Mouse (Mus musculus) erythroblast, adult 5-6 weeks (primary cell): ENCODE data around the gene Nrsn2. TPM values are rescaled to one million over a fixed set of nuclear protein-coding genes. Genes with fewer than 3 reads are reported as not detected.

Source experiments
- ATAC-seq: replicated peaks from 2 replicates; pipeline ENCODE4 v1.8.0; 2016; ENCODE audit warnings: moderate number of reproducible peaks, mild to moderate bottlenecking, moderate TSS enrichment, inconsistent platforms; ENCODE audit not compliant: poor library complexity, low FRiP score, severe bottlenecking
- total RNA-seq, 2 experiments: library from RNA; stranded (forward) in 1 of 2; stranded (reverse) in 1 of 2; fragments of 150-400 nt in 1 of 2; fragments of 200-764, 138-1000 nt in 1 of 2; gene quantifications; 2 replicates each; pipeline versions ENCODE4 v1.2.3 to v1.2.4; 2015 to 2017; ENCODE audit warnings: low replicate concordance in 2 of 2

The Nrsn2 gene
- total RNA-seq, 2 experiments from 2014 or later = not detected

DNA sequence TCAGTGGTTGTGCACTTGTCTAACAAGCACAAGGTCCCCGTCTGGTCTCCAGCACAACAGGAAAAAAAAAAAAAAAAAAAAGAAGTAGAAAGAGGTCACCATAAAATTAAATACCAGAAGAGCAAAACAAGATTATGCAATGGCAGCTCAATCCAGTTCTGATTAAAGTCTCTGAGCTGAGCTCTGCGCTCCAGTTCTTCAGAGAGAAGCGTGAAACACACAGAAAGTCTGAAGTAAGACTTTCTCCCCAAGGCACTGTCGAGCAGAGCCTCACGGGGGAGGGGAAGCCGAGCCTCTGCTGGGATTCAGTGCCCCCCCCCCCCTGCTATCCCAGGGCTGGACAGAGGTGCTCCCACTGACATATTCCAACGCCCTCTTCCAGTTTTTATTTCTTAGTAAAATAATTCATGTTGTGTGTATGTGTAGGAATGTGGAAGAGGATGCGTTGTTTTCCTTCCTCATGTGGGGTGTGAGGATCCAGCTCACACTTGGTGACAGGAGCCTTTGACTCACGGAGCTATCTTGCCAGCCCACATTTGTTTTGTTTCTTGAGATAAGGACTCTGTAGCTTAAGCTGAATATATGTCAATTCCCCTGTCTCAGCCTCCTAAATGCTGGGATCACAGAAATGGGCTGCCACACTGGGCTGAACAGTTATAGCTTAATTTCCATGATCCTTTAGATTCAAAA lies 29.5 kb downstream of the Nrsn2 start:
- ATAC-seq = peak; percentile 22

DNA sequence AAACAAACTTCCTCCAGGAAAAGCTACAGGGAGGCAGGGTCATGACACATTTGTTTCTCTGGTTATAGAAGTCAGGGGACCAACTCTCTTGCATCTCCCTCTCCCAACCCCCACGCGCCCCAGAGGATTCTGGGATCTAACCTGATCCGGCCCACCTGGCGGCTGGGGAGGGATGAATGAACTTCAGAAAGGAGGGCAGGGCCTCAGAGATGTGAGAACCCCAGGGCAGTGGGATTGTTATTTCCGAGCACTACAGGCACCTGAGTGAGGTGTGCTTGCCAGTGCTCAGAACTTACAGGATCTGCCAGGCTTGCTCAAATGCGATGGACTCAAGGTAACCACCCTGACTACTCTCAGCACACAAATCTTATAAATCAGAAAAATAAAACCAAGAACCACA lies 31.0 kb downstream of the Nrsn2 start:
- no peak for ATAC-seq

DNA sequence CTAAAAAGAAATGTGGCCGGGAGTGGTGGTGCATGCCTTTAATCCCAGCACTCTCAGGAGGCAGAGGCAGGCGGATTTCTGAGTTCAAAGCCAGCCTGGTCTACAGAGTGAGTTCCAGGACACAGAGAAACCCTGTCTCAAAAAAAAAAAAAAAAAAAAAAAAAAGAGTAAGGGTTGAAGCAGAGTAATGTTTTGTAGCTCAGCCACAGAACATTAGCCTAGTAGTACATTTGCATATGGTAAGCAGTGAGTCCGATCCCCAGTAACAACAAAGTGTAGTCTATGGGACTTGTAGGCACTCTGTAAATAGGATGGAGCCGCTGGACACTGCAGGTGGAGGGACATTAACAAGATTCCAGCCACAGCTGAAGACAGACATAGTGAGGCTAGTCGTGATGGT lies 31.5 kb downstream of the Nrsn2 start:
- no peak for ATAC-seq

DNA sequence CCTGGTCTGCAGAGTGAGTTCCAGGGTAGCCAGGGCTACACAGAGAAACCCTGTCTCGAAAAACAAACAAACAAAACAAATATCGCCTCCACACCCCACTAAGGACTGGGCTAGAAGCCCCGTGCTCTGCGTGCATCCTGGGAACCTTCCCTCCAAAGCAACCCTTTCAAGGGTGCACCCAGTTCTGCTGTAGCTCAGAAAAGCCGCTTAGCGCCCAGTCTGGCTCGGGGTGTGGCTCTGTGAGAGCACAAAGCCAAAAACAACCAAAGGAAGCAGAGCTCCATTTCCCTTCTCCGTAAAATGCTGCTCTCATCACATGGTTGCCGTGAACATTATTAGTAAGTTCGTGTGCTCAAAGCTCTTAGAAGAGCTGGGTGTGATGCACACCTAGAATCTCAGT lies 32.1 kb downstream of the Nrsn2 start:
- ATAC-seq = no peak

DNA sequence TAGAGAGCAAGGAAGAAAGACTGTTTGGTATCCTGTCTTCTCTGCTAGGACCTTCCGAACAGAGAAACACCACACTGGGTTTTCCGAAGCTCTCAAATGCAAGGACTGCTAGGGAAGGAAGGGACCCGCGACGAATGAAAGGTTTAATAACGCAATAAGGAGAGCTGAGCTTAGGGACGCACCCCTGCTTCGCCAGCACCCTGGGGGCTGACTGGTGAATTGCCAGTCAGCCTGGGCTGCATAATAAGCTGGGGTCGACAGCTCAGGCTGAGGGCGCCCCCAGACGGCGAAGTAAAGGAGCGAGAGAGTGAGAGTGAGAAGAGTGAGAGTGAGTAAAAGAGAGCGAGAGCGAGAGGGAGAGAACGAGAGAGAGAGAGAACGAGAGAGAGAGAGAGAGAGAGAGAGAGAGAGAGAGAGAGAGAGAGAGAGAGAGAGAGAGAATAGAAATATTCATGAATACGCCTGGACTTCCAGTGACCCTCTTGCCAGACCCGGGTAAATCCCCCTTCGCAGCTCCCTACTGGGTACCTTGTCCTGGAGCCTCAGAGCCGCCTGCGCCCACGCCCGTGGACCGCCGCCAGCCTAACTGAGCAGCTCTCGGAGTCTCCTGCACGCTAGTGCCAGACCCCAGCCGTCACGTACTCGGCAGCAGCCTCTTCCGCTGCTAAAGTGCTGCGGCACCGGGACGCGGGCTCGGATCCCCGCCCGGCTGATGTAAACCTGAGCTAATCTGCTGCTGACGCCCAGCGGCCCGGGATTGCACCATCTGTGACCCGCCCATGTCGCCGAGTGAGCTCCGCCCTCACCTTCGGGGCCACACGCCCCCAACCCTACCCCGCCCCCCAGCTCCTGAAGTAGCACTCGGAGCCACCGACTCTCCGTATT lies 32.9 kb downstream of the Nrsn2 start, which contains the start of gene Trib3:
TSS of gene Trib3 (minus strand) at position 704 of the 885 bp plus-strand sequence.
- ATAC-seq = peak; percentile 87

DNA sequence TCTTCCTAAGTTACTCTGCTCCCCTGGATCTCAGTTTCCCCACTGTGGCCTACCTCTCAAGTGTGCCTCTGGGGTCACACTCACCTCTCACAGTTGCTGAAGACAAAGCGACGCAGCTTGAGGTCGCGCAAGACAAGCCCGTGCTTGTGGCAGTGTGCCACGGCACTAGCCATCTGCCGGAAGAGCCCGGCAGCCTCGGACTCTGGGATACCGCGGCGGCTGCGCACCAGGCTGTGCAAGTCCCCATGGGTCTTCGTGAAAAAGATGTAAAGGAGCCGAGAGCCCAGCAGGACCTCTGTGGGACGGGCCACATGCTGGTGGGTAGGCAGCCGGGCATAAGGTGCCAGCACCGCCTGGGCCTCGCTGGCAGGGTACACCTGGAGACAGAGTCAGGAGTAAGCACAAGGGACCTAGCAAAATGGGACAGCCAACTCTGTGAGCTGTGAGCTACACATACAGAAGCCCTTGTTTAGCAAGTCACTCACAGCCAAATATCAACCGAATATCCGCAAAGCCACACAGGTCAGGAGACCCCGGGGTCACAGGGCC lies 36.7 kb downstream of the Nrsn2 start:
- no peak for ATAC-seq

DNA sequence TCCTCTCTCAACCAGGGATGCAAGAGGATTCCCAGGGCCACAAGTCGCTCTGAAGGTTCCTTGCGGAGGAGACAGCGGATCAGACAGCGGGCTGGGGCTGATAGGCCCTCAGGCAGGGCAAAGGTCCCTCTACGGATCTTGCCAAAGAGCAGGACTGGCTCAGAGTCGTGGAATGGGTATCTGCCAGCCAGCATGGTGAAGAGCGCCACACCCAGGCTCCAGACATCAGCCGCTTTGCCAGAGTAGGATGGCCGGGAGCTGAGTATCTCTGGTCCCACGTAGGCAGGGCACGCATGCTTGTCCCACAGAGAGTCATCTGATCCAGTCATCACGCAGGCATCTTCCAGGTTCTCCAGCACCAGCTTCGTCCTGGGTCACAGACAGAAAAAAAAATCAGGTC lies 38.1 kb downstream of the Nrsn2 start:
- no peak for ATAC-seq

DNA sequence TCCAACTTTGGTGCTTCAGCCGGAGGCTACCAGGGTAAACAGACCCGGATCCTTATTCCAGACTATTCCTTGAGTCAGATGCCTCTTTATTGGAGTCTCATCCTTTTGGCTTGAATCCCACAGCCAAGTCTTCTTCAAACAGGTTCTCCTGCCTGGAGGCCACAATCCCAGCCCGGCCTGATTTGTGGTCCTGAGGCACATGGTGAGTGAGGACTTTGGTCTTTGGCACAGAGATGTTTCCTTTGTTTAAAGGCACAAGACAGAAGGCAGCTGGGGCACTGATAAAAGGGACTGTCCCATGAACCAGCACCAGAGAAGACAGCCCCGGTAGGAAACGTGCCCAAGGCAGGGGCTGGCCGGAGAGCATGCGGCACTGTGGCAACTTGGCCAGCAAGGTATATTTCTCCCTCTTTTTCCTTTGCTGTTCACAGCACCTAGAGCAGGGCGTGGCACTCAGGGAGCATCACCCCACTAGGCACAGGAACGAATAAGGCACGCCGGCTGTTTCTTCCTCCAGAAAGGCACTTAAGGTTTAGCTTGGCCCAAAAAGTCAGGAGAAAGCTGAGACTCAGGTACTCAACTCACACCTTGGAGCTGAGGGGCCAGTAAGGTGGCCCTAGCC lies 38.7 kb downstream of the Nrsn2 start:
- no peak for ATAC-seq

DNA sequence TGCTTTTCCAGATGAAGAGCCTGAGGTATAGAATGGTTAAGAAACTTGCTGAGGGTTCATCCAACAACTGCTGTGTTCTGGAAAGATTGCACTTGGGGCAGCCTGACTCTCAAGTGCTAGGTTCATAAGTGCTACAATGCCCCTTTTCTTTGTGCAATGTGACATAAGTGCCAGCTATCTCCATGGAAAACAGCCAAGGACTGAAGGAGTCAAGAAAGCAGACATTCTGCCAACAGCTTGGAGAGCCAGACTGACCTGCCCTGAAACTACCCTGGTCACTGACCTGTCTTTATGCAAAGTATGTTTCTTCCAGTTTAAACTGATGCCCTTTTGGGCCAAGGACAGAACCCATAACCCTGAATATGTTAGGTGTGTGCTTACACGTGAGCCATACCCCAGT lies 39.6 kb downstream of the Nrsn2 start:
- no peak for ATAC-seq

DNA sequence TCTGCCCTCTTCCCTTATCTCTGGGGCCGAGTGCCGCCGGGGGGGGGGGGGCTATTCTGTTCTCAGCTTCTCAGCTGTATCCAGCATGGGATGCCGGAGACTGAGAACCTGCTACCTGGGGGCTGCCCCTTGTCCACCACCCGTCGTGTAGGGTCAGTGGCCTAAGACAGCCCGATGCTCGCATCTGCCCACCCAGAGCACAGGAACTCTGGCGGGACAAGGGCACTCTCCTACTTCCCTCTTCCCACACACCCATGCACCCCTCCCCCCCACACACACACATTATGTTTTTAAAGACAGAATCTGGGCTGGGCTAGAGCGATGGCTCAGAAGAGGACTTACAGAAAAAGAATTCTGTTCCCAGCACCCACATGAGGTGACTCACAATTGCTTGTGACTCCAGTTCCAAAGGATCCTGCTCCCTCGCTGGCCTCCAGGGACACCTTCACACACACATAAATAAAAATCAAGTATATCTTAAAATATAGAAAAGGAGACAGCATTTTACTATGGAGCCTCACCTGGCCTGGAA lies 41.1 kb downstream of the Nrsn2 start:
- no peak for ATAC-seq

DNA sequence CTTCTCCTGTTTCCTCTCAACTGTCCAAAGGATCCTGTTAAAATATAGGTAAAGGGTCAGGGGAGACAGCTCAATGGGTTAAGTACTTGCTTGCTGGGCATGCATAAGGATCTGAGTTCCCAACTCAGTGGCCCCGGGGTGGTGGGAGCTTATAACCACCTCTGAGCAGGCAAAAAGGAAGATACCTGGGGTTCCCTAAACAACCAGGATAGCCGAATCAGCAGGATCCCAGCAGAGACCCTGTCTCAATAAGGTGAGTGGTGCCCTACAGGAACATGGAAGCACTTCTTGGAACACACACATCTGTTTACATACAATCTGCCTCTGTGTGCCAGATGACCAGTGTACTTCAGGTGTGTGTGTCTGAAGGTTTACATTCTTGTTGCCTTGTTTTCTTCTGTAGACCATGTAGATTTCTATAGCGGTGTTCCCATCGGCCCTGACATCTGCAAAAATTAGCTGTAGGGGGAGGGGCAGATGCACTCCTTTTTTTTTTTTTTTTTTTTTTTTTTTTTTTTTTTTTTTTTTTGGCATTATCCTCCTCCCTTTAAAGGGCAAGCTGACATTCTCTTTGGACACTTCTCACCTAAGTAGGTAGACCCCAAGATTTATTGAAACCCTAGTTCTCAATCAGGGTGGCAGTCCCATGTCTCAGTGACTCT lies 43.0 kb downstream of the Nrsn2 start:
- no peak for ATAC-seq

DNA sequence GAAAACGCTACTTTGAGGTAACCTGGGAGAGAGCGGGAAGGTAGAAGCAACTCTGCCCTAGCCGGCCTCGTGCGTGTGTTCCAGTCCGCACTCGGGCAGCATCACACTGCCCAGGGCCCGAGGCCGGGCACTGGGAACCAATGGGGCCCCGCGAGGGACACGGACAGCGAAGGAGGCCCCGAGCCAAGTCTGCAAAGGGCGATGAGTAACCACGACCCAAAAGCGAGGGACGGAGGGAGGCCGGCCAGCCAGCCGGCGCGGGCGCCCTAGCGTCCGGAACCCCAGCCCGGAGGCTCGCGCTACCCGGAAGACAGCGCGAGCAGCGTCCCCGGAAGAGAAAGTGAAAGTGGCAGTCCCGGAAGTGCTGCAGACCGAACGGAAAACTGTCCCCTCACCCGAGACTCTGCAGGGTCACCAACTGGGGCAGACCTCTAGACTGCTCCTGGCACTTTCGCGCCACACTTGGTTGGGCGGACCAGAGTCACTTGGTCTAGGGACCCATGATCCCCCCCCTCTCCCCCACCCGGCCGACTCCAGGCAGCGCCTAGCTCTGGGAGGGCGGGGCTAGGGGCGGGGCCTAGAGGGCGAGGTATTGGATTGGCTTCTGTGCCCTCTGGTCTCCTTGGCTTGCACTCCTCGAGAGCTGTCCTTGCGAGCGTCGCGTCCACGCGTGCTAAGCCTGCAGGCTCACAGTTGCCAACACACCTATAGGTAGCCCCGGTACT lies 44.2 kb downstream of the Nrsn2 start, which contains the start of gene Rbck1:
TSS of gene Rbck1 (minus strand) at position 553 of the 725 bp plus-strand sequence.
- ATAC-seq = peak; percentile 90

DNA sequence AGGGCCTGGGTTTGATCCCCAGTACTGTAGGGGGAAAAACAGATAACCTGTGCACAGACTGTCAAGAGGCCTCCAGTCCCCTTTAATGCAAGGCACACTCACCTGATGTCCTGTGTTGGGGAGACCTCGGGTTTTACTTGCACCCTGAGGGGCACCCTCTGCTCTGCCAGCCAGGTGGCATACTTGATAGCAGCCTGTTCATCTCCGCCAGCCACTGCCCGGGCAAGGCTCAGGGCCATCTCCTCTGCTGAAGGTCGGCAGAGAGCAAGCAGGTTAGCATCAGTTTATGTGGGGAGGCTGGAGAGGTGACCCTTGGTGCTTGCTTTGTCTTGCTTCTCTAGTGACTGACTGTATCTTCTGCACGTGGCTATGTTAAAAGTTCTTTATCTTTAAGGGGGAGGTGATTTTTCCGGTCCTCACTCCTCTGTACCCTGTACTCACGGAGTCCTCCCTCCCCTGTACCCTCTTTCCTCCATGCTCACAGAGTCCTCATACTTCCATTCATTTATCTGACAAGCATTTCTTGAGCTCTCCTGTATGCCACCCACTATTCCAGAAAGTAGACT lies 45.5 kb downstream of the Nrsn2 start:
- peak; percentile 51 for ATAC-seq

DNA sequence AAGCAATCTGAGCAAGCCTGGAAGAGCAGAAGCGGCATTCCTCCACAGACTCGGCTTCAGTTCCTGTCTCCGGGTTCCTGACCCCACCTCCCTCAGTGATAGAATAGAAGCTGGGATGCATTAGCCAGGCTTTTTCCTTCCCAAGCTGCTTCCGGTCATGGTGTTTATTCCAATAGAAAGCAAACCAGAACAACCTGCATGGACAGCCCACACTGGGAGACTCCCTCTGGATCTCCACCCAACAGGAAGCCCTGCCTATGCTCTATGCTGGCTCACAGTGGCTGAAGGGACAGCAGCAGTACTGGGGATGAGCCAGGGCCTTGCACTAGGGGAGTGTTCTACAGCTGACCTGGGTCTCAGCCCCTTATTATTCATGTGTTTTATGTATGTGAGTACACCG lies 48.5 kb downstream of the Nrsn2 start:
- no peak for ATAC-seq

DNA sequence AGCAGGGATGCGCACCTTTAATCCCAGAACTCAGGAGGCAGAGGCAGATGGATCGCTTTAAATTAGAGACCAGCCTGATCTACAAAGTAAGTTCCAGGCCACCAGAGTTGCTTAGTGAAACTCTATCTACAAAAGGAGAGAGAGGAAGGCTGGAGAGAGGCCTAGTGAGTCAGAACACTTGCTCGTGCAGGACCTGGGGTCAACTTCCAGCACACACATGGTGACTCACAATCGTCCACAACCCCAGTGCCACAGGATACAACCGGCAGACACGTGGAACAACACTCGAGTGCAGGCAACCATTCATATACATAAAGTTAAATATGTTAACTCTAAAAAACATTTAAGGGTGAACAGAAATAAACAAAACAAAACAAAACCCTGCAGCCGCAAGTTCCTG lies 49.8 kb downstream of the Nrsn2 start:
- no peak for ATAC-seq

DNA sequence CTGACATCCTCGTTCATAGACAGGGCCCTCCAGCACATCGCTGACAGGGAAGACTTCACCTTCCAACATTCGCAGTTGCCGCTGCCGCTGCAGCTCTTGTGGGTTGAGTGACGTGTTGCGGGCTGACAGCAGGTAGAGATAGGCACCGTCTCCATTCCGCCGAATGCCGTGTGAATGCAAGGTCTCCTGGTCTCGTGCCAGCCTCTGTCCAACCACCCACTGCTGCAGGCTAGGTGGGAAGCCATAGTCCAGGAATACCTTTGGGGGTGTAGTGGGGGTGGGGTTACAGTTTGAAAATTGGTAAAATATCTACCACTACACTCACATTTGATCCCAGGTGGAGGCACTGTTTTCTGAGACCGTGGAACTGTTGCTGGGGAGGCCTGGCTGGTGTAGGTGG lies 50.3 kb downstream of the Nrsn2 start:
- no peak for ATAC-seq

DNA sequence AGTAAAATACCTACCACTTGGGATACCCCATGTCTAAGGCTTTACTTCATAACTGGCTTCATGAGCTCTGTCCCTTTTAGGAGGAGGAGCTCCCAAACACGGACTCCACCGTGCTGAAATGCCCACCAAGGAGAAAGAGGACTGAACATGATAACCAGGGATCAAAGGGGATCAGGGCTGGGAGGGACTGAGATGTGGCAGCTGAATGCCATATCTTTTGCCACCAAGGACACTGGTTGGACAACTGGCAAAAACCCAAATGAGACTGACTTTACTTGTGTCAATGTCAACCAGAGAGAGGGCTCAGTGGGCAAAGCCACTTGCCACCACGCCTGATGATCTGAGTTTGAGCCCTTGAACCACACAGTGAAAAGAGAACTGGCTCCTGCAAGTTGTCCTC lies 51.6 kb downstream of the Nrsn2 start:
- ATAC-seq = no peak

DNA sequence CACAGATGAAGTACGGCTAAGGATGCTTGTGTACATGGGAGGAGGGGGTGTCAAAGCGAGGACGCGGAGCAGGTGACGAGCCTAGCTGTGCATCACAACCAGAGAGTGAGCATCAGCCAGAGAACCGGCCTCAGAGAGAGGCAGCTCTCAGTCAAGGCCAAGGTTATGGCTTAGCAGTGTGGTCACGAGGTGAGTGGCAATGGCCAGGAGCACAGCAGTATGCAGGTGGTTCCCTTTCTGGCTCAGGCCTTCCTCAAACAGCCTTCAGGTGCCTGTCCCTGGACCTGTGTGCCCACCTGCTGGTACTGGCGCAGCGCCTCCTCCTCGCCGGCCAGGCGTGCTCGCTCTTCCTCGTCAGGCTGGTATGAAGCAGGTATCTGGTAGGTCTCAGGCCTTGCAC lies 52.5 kb downstream of the Nrsn2 start:
- no peak for ATAC-seq

DNA sequence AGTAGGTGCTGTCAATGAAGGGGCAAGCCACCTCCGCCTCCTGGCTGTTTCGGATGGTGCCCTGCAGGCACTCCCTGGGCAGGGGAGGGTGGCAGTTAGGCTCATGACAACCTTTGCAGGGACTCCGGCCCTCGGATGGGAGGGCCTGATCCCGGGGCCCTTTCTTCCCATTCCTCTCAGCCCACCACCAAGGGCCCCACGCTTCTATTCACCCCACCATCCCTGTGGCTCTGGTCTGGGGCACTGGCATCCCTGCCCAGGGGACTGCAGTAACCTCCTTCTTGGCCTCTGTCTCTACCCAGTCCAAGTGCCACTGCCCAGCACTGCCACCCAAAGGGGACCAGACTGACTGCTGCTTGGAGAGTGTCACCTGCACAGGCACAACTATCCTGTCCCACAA lies 54.2 kb downstream of the Nrsn2 start:
- no peak for ATAC-seq
